In genomic region chr9:14966787-14967186, GRCm38 (mm10) we compare ENCODE assay signal across 25 mouse cellular contexts.
A peak's percentile ranks its signal among the peaks of the same experiment; 100 is the strongest.
DNase-seq lines count a peak whose midpoint lies in the region; ATAC-seq and TF ChIP-seq lines count a peak whose summit lies in the region.
"Had no signal": no experiment of that assay in that cellular context is flagged by ENCODE, and none has a peak within 500 bp of the region (broad histone marks: within the 10 kb centered on the region; RNA-seq: fewer than 3 reads in every experiment).

No protein-coding gene starts in this region.

- no peaks in the 10 kb centered on the region for H3K4me1 ChIP-seq in forebrain, postnatal 0 days (ENCODE audit: insufficient read depth)
- H3K4me1 ChIP-seq in forebrain, embryonic 15.5 days, result no peaks in the 10 kb centered on the region
- H3K4me1 ChIP-seq: embryonic facial prominence, embryonic 13.5 days; forebrain, embryonic 10.5 days; hindbrain, embryonic 13.5 days; limb, embryonic 13.5 days; midbrain, embryonic 15.5 days; stomach, embryonic 15.5 days had no signal

- H3K4me2 ChIP-seq in forebrain, postnatal 0 days (ENCODE audit: low read depth), result no peak overlapping the region
- H3K4me2 ChIP-seq in forebrain, embryonic 15.5 days (replicated peaks), result no peak overlapping the region
- H3K4me2 ChIP-seq: embryonic facial prominence, embryonic 13.5 days; heart, embryonic 11.5 days; hindbrain, embryonic 13.5 days; limb, embryonic 13.5 days; liver, embryonic 12.5 days; midbrain, embryonic 15.5 days; stomach, embryonic 15.5 days had no signal

- no peak for TF ChIP-seq CTCF in forebrain, postnatal 0 days (IDR thresholded peaks at IDR 0.05; ENCODE audit: low read depth)

- no peak overlapping the region for H3K9ac ChIP-seq in forebrain, postnatal 0 days
- no peak overlapping the region for H3K9ac ChIP-seq in forebrain, embryonic 15.5 days (replicated peaks)
- H3K9ac ChIP-seq: embryonic facial prominence, embryonic 13.5 days; hindbrain, embryonic 13.5 days; limb, embryonic 13.5 days; liver, embryonic 12.5 days; midbrain, embryonic 15.5 days; stomach, embryonic 15.5 days had no signal

- no peak for DNase-seq in forebrain, postnatal 0 days
- peak; percentile 70 for DNase-seq in CD4-positive, CD25-positive, alpha-beta regulatory T cell, adult 2 months (ENCODE audit: low read depth, low spot score)
- DNase-seq in induced T-regulatory cell, adult 2 months (ENCODE audit: low read depth), result peak; percentile 42
- peak; percentile 54 for DNase-seq in thymus, postnatal 14 days
- DNase-seq in frontal cortex, postnatal 25 days (ENCODE audit: low spot score in 2 of 2), result no peak
- DNase-seq in right cerebral cortex, postnatal 36 days (ENCODE audit: low spot score in 2 of 2), result no peak
- DNase-seq in liver, result no peak
- DNase-seq: adrenal gland, postnatal 10 days; cerebellum, adult 9-10 months; gastrocnemius, postnatal 25 days; heart, postnatal 4 days; kidney, adult 18-20 months; kidney, postnatal 4 days; lung, adult 18-20 months; lung, postnatal 10 days had no signal

- H3K27ac ChIP-seq in forebrain, postnatal 0 days (ENCODE audit: low read depth, low read length), result no peak overlapping the region
- H3K27ac ChIP-seq in forebrain, embryonic 15.5 days (replicated peaks), result no peak overlapping the region
- H3K27ac ChIP-seq: embryonic facial prominence, embryonic 13.5 days; forebrain, embryonic 10.5 days; hindbrain, embryonic 13.5 days; limb, embryonic 13.5 days; liver, embryonic 12.5 days; midbrain, embryonic 15.5 days; stomach, embryonic 15.5 days had no signal

- no peak overlapping the region for H3K4me3 ChIP-seq in forebrain, postnatal 0 days (ENCODE audit: low read depth, low read length)
- no peak overlapping the region for H3K4me3 ChIP-seq in forebrain, embryonic 15.5 days
- H3K4me3 ChIP-seq: embryonic facial prominence, embryonic 13.5 days; forebrain, embryonic 10.5 days; hindbrain, embryonic 13.5 days; limb, embryonic 13.5 days; liver, embryonic 12.5 days; midbrain, embryonic 15.5 days; stomach, embryonic 15.5 days had no signal

- no peaks in the 10 kb centered on the region for H3K9me3 ChIP-seq in forebrain, postnatal 0 days (ENCODE audit: low read length)
- H3K9me3 ChIP-seq in forebrain, embryonic 15.5 days, result no peaks in the 10 kb centered on the region
- H3K9me3 ChIP-seq: embryonic facial prominence, embryonic 13.5 days; hindbrain, embryonic 13.5 days; limb, embryonic 13.5 days; liver, embryonic 12.5 days; midbrain, embryonic 15.5 days; stomach, embryonic 15.5 days had no signal

- WGBS in forebrain, postnatal 0 days, result 44% methylated on average over 4 of the region's 4 CpGs
- WGBS in forebrain, embryonic 15.5 days, result 44% methylated on average over 4 of the region's 4 CpGs

- H3K36me3 ChIP-seq in forebrain, postnatal 0 days (ENCODE audit: insufficient read depth), result no peaks in the 10 kb centered on the region
- H3K36me3 ChIP-seq in forebrain, embryonic 15.5 days, result no peaks in the 10 kb centered on the region
- H3K36me3 ChIP-seq: embryonic facial prominence, embryonic 13.5 days; forebrain, embryonic 10.5 days; hindbrain, embryonic 13.5 days; limb, embryonic 13.5 days; liver, embryonic 12.5 days; midbrain, embryonic 15.5 days; stomach, embryonic 15.5 days had no signal

- H3K27me3 ChIP-seq in forebrain, postnatal 0 days (ENCODE audit: insufficient read depth, low read length), result no peaks in the 10 kb centered on the region
- H3K27me3 ChIP-seq in forebrain, embryonic 15.5 days, result no peaks in the 10 kb centered on the region
- H3K27me3 ChIP-seq: CH12.LX; embryonic facial prominence, embryonic 13.5 days; hindbrain, embryonic 13.5 days; limb, embryonic 13.5 days; liver, embryonic 12.5 days; midbrain, embryonic 15.5 days; stomach, embryonic 15.5 days had no signal

- ATAC-seq in forebrain, postnatal 0 days, result peak; percentile 27; the same call in 1 of the 2 replicates
- ATAC-seq in forebrain, embryonic 15.5 days (replicated peaks), result no peak
- ATAC-seq: midbrain, embryonic 15.5 days had no signal

Comparison
In these comparisons a context has a peak if more than half of its experiments do, and no peak if none do; other contexts are left out.
1. DNase-seq: peak in CD4-positive, CD25-positive, alpha-beta regulatory T cell, adult 2 months (single experiment), induced T-regulatory cell, adult 2 months (single experiment) and thymus, postnatal 14 days (single experiment); none in forebrain, postnatal 0 days (single experiment), frontal cortex, postnatal 25 days (0 of 2), right cerebral cortex, postnatal 36 days (0 of 2) and liver (single experiment).